Comparison of ENCODE assay signal across 7 mouse cellular contexts in genomic region chr1:64288812-64289447, GRCm38 (mm10).
DNase-seq lines count a peak whose midpoint lies in the region; ATAC-seq lines count a peak whose summit lies in the region.

No protein-coding gene starts in this region.

- no peaks in the 10 kb centered on the region for H3K36me3 ChIP-seq in kidney, embryonic 16.5 days (ENCODE audit: insufficient read depth, low read length)
- no peaks in the 10 kb centered on the region for H3K36me3 ChIP-seq in heart, embryonic 12.5 days
- no peaks in the 10 kb centered on the region for H3K36me3 ChIP-seq in limb, embryonic 15.5 days

- 17% methylated on average over 12 of the region's 12 CpGs for WGBS in kidney, embryonic 16.5 days
- whole genome bisulfite sequencing in heart, embryonic 12.5 days = 33% methylated on average over 12 of the region's 12 CpGs
- 28% methylated on average over 12 of the region's 12 CpGs for WGBS in limb, embryonic 15.5 days

- no peak overlapping the region for H3K9ac ChIP-seq in kidney, embryonic 16.5 days (replicated peaks; ENCODE audit: low read length)
- H3K9ac ChIP-seq in heart, embryonic 12.5 days = no peak overlapping the region
- no peak overlapping the region for H3K9ac ChIP-seq in limb, embryonic 15.5 days

- H3K27ac ChIP-seq in kidney, embryonic 16.5 days (ENCODE audit: low read length) = no peak overlapping the region
- H3K27ac ChIP-seq in heart, embryonic 12.5 days (ENCODE audit: poor library complexity, severe bottlenecking) = no peak overlapping the region
- no peak overlapping the region for H3K27ac ChIP-seq in limb, embryonic 15.5 days

- H3K27me3 ChIP-seq in kidney, embryonic 16.5 days (ENCODE audit: insufficient read depth, low read length) = no peaks in the 10 kb centered on the region
- no peaks in the 10 kb centered on the region for H3K27me3 ChIP-seq in heart, embryonic 12.5 days (replicated peaks)
- no peaks in the 10 kb centered on the region for H3K27me3 ChIP-seq in limb, embryonic 15.5 days

- ATAC-seq in kidney, embryonic 16.5 days (ENCODE audit: low FRiP score, low TSS enrichment) = peak; percentile 85
- ATAC-seq in heart, embryonic 12.5 days (ENCODE audit: insufficient number of reproducible peaks, low FRiP score) = no peak
- ATAC-seq in limb, embryonic 15.5 days (ENCODE audit: insufficient number of reproducible peaks, low FRiP score, low TSS enrichment, low read depth) = no peak
- ATAC-seq in erythroid progenitor cell, adult 5-6 weeks (replicated peaks; ENCODE audit: low FRiP score, poor library complexity, severe bottlenecking) = no peak

- peaks cover 6% of the 10 kb centered on the region; the same call in 1 of the 2 replicates for H3K4me1 ChIP-seq in kidney, embryonic 16.5 days (ENCODE audit: insufficient read depth, low read length)
- peaks cover 12% of the 10 kb centered on the region; the same call in 1 of the 2 replicates for H3K4me1 ChIP-seq in heart, embryonic 12.5 days (replicated peaks)
- peaks cover 6% of the 10 kb centered on the region for H3K4me1 ChIP-seq in limb, embryonic 15.5 days

- peak overlapping the region; percentile 39 for H3K4me2 ChIP-seq in kidney, embryonic 16.5 days (replicated peaks; ENCODE audit: low read depth, low read length)
- H3K4me2 ChIP-seq in heart, embryonic 12.5 days = peak overlapping the region; percentile 41
- H3K4me2 ChIP-seq in limb, embryonic 15.5 days = 0 out of 2 replicates have a peak overlapping the region, but pooled peaks have one; percentile 14

- H3K4me3 ChIP-seq in kidney, embryonic 16.5 days (ENCODE audit: low read length) = no peak overlapping the region
- no peak overlapping the region for H3K4me3 ChIP-seq in heart, embryonic 12.5 days
- H3K4me3 ChIP-seq in limb, embryonic 15.5 days = no peak overlapping the region

- H3K9me3 ChIP-seq in kidney, embryonic 16.5 days (ENCODE audit: low read length) = no peaks in the 10 kb centered on the region
- H3K9me3 ChIP-seq in heart, embryonic 12.5 days (replicated peaks) = no peaks in the 10 kb centered on the region
- no peaks in the 10 kb centered on the region for H3K9me3 ChIP-seq in limb, embryonic 15.5 days

- DNase-seq in kidney, postnatal 14 days = no peak
- DNase-seq in cerebellum, adult 9-11 months = peak; percentile 41
- no peak for DNase-seq in embryo, embryonic 11 days
